Mouse (Mus musculus) stomach, embryonic 16.5 days (tissue): ENCODE data around the gene Wdr73. TPM values are rescaled to one million over a fixed set of nuclear protein-coding genes. Genes with fewer than 3 reads are reported as not detected.
"Not testable (repeated sequence)": the region's sequence is repeated elsewhere in the genome, so short reads cannot be mapped to it uniquely, and the experiment has no call there.

Experiments
- ATAC-seq: fragments of 200-750 bp; cut with Nextera tagmentation; 2 replicates; pipeline ENCODE4 v1.8.0; 2017; ENCODE audit warnings: moderate number of reproducible peaks, moderate TSS enrichment; ENCODE audit not compliant: insufficient read depth, low FRiP score
- H3K27ac ChIP-seq: fragments of 300-500 bp; sonication (generic); 2 replicates; pipeline ENCODE4 v1.5.1; 2014; ENCODE audit warnings: low read length
- H3K27me3 ChIP-seq: fragments of 300-500 bp; sonication (generic); 2 replicates; pipeline ENCODE4 v1.6.1; 2014; ENCODE audit warnings: low read length, control low read depth, mixed read lengths; ENCODE audit not compliant: control insufficient read depth, insufficient read depth
- H3K36me3 ChIP-seq: fragments of 300-500 bp; sonication (generic); 2 replicates; pipeline ENCODE4 v1.6.1; 2014; ENCODE audit warnings: low read length; ENCODE audit not compliant: control insufficient read depth, insufficient read depth
- H3K4me1 ChIP-seq: fragments of 300-500 bp; sonication (generic); 2 replicates; pipeline ENCODE4 v1.6.1; 2014; ENCODE audit warnings: low read length, control low read depth, mixed read lengths; ENCODE audit not compliant: control insufficient read depth, insufficient read depth
- H3K4me2 ChIP-seq: fragments of 300-500 bp; sonication (generic); 2 replicates; pipeline ENCODE4 v1.6.1; 2014; ENCODE audit warnings: low read depth, low read length, mixed read lengths
- H3K4me3 ChIP-seq: fragments of 300-500 bp; sonication (generic); replicated peaks from 2 replicates; pipeline ENCODE4 v1.5.1; 2014; ENCODE audit warnings: mild to moderate bottlenecking, low read length
- H3K9ac ChIP-seq: fragments of 300-500 bp; sonication (generic); 2 replicates; pipeline ENCODE4 v1.6.1; 2014; ENCODE audit warnings: low read length
- H3K9me3 ChIP-seq: fragments of 300-500 bp; sonication (generic); replicated peaks from 2 replicates; pipeline ENCODE4 v1.6.1; 2016; ENCODE audit warnings: low read length, control low read depth; ENCODE audit not compliant: control insufficient read depth
- WGBS: fragments of 180-500 bp; shearing (Covaris S2); extraction: QIAGEN DNeasy Blood & Tissue Kit; methylation state at CpG from one replicate; pipeline ENCODE4 v1.1.7; 2014; 5-methylcytosine and 5-hydroxymethylcytosine counted together
- polyA plus RNA-seq: library from polyadenylated mRNA; unstranded; fragments of >200 nt; fragmentation: Nextera tagmentation; extraction: Ambion mirVana; gene quantifications from 2 replicates; pipeline ENCODE4 v1.2.1, GENCODE M21; 2015

The Wdr73 gene
- polyA plus RNA-seq, result 25.2 and 29.1 TPM in 2 replicates

DNA sequence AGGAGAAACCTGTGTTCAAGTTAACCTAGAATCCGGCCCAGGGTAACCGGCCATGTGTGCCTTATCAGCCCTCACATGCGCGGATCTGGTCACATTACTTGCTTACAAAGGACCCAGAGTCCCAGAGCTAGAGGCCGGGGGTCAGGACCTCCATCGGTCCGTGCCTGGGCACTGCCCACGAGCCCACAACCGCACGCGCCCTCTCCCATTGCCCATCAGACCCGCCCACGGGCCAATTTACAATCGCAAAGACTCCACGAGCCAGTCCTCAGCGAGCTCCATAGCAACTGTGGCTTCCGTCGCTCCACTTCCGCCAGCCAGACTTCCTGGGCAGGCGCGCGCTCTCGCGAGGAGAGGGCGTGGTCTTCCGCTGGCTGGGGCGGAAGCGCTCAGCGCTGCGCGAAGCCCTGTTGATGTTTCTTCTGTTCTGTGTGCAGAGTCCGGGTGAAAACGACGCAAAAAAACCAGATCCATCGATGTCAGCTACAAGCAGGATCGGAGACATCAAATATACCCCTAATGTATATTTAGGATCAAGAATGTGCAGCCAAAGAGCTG is at the start of gene Wdr73:
TSS of gene Wdr73 (minus strand) at position 326 of the 558 bp plus-strand sequence.
- under 1% methylated on average over 36 of the region's 36 CpGs for WGBS
- H3K4me3 ChIP-seq, result peak within 1 kb of the TSS; percentile 66
- ATAC-seq, result peak; percentile 95
- H3K36me3 ChIP-seq, result 0 out of 2 replicates have a peak, but pooled peaks cover 3% of the 10 kb centered on the region
- no peaks in the 10 kb centered on the region for H3K9me3 ChIP-seq
- no peaks in the 10 kb centered on the region for H3K27me3 ChIP-seq
- peak within 1 kb of the TSS; percentile 76 for H3K9ac ChIP-seq
- H3K4me1 ChIP-seq, result peaks cover 10% of the 10 kb centered on the region
- H3K27ac ChIP-seq, result peak within 1 kb of the TSS; percentile 90
- peak within 1 kb of the TSS; percentile 59 for H3K4me2 ChIP-seq

DNA sequence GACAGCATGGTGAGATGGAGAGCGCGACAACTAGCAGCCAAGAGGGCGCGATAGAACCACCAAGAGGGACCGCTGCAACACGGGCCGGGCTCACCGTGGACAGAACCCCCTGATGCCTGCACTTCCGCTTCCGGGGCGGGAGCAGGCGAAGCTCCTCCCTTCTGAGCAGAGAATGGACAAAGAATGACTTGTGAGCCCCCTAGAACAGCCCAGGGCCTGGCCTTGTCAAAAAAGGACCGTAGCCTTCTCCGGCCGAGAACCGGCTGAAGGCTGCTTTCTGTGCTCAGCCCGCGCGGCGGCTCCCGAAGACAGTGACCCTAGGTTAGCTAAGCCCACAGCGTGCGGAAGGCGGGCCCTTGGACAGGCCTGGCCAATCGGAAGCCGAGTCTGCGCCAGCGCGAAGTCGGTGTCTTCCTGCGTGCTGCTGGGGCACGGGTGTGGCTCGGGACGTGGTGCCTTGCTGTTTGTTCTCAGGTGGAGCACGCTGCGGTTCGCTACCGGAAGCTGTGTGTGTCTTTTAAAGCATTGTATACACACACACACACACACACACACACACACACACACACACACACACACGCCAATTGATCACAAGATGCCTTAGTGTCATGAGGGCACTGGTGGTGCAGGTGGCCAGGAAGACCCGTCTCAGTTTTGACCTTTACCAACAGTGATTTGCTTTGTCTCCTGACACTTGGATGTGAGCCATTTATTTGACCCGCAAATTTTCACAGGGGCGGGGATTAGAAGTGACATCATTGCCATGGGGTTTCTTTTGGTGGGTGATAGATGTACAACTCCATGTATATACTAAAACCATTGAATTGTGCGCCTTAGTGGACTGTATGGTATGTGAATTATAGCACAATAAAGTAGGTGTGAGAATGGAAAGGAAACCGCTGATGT is 46.6 kb upstream of the Wdr73 start, which contains the start of gene Sec11a:
TSS of gene Sec11a (minus strand) at position 336 of the 906 bp plus-strand sequence.
- Histone ChIP-seq H3K9ac (peak within 1 kb of the TSS; percentile 84), H3K4me2 (peak within 1 kb of the TSS; percentile 88), H3K36me3 (no peaks in the 10 kb centered on the region), H3K4me3 (peak within 1 kb of the TSS; percentile 81), H3K4me1 (peaks cover 14% of the 10 kb centered on the region), H3K27ac (peak within 1 kb of the TSS; percentile 94), H3K27me3 (no peaks in the 10 kb centered on the region), H3K9me3 (no peaks in the 10 kb centered on the region)
- 2% methylated on average over 44 of the region's 44 CpGs for WGBS
- peak; percentile 99 for ATAC-seq

DNA sequence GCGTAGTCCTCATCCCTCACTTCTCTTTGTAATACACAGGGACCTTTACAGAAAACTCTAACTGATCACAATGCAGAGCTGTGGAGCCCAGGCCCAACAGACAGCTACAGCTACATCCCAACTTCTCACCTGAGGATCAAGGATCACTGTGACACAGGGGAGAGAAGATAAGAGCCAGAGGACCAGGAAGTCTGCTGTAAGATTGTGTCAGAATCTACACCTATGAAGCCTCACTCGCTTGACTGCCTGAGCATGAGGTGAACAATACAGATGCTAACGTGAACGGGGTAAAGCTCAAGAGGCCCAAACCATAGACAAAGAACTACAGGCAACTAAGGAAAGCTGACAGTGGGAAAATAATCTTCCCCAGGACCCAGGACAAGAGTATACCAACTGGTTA is 38.7 kb upstream of the Wdr73 start:
- H3K27ac ChIP-seq, result no peak overlapping the region
- H3K4me1 ChIP-seq, result no peaks in the 10 kb centered on the region; the same call in 1 of the 2 replicates
- no peak overlapping the region for H3K9ac ChIP-seq
- 88% methylated on average over 4 of the region's 4 CpGs for WGBS
- no peaks in the 10 kb centered on the region for H3K36me3 ChIP-seq
- ATAC-seq, result no peak
- H3K4me2 ChIP-seq, result no peak overlapping the region
- no peak overlapping the region for H3K4me3 ChIP-seq
- H3K9me3 ChIP-seq, result no peaks in the 10 kb centered on the region
- H3K27me3 ChIP-seq, result no peaks in the 10 kb centered on the region

DNA sequence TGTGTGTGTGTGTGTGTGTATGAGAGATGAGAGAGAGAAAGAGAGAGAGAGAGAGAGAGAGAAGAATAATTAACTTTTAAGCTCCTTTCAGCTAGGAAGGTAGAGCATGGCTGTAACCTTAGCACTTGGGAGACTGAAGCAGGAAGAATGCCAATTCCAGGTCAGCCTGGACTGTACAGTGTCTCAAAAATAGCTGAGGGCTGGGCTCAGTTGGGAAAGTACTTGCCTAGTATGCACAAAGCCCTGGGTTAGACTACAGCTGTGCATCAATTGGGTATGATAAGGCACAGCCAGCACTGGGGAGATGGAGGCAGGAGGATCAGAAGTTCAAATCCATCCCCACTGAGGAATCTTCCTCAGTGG is 36.2 kb upstream of the Wdr73 start:
- not testable (repeated sequence) for H3K4me1 ChIP-seq, H3K36me3 ChIP-seq, H3K9ac ChIP-seq, H3K4me3 ChIP-seq, H3K9me3 ChIP-seq, H3K27me3 ChIP-seq, H3K27ac ChIP-seq, ATAC-seq, H3K4me2 ChIP-seq

DNA sequence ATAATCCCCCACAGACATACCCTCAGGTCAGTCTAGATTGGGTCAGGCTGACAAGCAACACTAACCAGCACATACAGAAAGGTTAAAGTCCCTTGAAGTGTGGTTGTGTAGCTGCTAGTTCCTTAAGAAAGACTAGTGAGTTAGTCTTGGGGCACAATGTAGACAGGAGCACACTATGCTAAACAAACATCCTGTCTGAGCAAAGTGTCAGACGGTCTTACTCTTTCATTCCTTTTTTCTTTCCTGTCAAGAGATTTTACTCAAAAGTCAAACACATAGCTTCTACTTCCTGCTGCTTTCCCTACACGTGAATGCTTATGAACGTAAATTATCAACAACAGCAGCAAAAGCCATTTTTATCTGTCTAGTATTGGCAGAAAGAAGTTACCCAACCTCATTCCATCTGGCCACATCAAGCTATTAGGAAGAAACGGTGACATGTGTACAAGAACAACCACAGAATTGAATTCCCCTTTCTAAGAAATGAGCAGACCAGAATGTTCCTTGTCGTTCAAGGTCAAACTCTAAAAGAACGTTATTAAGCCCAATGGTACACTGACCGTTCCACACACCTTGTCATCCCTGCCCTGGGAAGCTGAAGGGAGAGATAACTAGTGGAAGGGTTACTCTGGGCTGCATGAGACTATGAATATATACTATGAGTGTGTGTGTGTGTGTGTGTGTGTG is 35.7 kb upstream of the Wdr73 start:
- not testable (repeated sequence) for H3K36me3 ChIP-seq, H3K27me3 ChIP-seq, H3K9ac ChIP-seq, ATAC-seq, H3K9me3 ChIP-seq, H3K4me2 ChIP-seq, H3K4me3 ChIP-seq, H3K4me1 ChIP-seq, H3K27ac ChIP-seq
- 25% methylated on average over 7 of the region's 7 CpGs for WGBS

DNA sequence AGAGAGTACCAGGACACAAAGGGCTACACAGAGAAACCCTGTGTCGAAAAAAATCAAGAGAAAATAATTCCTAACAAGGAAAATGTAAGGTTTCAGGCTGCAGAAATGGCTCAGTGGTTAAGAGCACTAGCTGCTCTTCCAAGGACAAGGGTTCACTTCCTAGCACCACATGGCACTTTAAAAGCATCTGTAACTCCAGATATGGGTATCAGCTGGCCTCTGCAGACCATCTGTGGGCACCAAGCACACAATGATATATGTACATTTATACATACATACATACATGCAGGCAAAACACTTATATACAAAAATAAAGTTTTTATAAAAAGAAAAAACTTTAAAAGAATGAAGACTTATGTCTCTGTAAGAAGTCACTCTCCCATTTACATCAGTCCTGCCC is 34.8 kb upstream of the Wdr73 start:
- 90% methylated on average over 1 of the region's 1 CpGs for WGBS
- ATAC-seq, result no peak

DNA sequence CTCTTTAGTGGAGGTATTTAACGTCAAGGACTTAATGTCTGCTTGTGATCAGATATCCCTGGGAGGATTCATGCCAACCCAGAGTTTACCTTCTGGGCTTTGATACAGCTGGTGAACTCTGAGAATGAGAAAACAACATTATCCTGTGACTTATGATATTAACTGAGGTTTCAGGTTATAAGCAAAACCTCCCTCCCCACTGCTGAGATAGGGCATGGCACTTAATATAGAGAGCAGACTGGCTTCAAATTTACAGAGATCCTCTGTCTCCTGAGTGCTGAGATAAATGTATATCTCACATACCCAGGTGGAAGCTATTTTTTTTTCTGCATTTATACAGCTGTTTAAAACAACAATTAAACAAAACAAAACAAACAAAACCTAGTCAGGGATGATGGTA is 31.7 kb upstream of the Wdr73 start:
- Histone ChIP-seq H3K4me2 (no peak overlapping the region), H3K4me1 (no peaks in the 10 kb centered on the region)
- 88% methylated on average over 1 of the region's 1 CpGs for WGBS

More for the DNA sequence above, 34.8 kb upstream of the Wdr73 start:
- no peak overlapping the region for H3K9ac ChIP-seq
- no peaks in the 10 kb centered on the region for H3K27me3 ChIP-seq
- no peaks in the 10 kb centered on the region; the same call in 1 of the 2 replicates for H3K4me1 ChIP-seq
- no peak overlapping the region for H3K27ac ChIP-seq
- no peaks in the 10 kb centered on the region for H3K9me3 ChIP-seq
- H3K4me3 ChIP-seq, result no peak overlapping the region
- H3K36me3 ChIP-seq, result 0 out of 2 replicates have a peak, but pooled peaks cover 4% of the 10 kb centered on the region
- H3K4me2 ChIP-seq, result no peak overlapping the region

DNA sequence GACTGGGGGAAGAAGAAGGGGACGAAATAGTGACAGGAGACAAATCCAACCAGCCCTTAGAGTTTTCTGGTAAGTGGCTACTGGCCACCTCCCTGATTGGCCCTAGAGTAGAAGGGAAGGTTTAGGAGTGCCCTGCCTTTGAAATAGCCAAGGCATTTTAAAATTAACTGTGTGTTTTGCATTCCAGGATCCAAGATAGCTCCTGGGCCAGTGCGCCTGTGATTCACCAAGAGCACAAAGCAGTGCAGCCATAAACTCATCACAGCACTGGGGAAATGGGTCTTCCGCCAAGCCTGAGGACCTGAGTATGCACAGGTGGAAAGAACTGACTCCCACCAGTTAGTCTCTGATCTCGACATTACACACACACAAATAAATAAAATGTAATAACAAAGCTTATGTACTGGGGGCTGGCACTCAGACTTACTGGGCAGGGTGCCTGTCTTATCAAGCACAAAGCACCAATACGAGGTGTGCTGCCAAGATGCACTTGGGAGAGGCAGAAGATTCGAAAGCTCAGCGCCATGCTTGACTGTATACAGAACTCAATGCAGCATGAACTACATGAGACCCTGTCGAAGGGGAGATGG is 30.6 kb upstream of the Wdr73 start:
- 90% methylated on average over 8 of the region's 8 CpGs for WGBS
- no peaks in the 10 kb centered on the region for H3K4me1 ChIP-seq
- H3K36me3 ChIP-seq, result 0 out of 2 replicates have a peak, but pooled peaks cover 4% of the 10 kb centered on the region
- H3K9ac ChIP-seq, result no peak overlapping the region
- no peak overlapping the region for H3K4me3 ChIP-seq
- no peak overlapping the region for H3K27ac ChIP-seq
- ATAC-seq, result no peak
- no peaks in the 10 kb centered on the region for H3K9me3 ChIP-seq
- no peaks in the 10 kb centered on the region for H3K27me3 ChIP-seq
- no peak overlapping the region for H3K4me2 ChIP-seq

More for the DNA sequence above, 31.7 kb upstream of the Wdr73 start:
- no peaks in the 10 kb centered on the region for H3K9me3 ChIP-seq
- no peak overlapping the region for H3K9ac ChIP-seq
- H3K4me3 ChIP-seq, result no peak overlapping the region
- 0 out of 2 replicates have a peak, but pooled peaks cover 4% of the 10 kb centered on the region for H3K36me3 ChIP-seq
- no peak for ATAC-seq
- H3K27ac ChIP-seq, result no peak overlapping the region
- H3K27me3 ChIP-seq, result no peaks in the 10 kb centered on the region
